Mouse (Mus musculus) midbrain, embryonic 11.5 days (tissue): Measurements from ENCODE around the gene Sdk2. TPM values are rescaled to one million over a fixed set of nuclear protein-coding genes. Genes with fewer than 3 reads are reported as not detected.
A peak's percentile ranks its signal among the peaks of the same experiment; 100 is the strongest.

Source experiments
- ATAC-seq: fragments of 200-750 bp; cut with Nextera tagmentation; 2 replicates; pipeline ENCODE4 v1.8.0; 2017; ENCODE audit warnings: moderate TSS enrichment, moderate library complexity; ENCODE audit not compliant: low FRiP score
- DNase-seq: peaks from one replicate; pipeline ENCODE4 v3.0.0; 2015; ENCODE audit warnings: low spot score; ENCODE audit errors: missing footprints
- H3K27ac ChIP-seq: fragments of 300-500 bp; sonication (generic); 2 replicates; pipeline ENCODE4 v1.5.1; 2014; ENCODE audit warnings: low read depth, low read length
- H3K27me3 ChIP-seq: fragments of 300-500 bp; sonication (generic); 2 replicates; pipeline ENCODE4 v1.6.1; 2014; ENCODE audit warnings: mild to moderate bottlenecking, low read length, moderate library complexity, mixed read lengths; ENCODE audit not compliant: control insufficient read depth, insufficient read depth
- H3K36me3 ChIP-seq: fragments of 300-500 bp; sonication (generic); 2 replicates; pipeline ENCODE4 v1.6.1; 2014; ENCODE audit warnings: mild to moderate bottlenecking, low read length, moderate library complexity, mixed read lengths; ENCODE audit not compliant: control insufficient read depth, insufficient read depth
- H3K4me1 ChIP-seq: fragments of 300-500 bp; sonication (generic); 2 replicates; pipeline ENCODE4 v1.6.1; 2014; ENCODE audit warnings: low read length; ENCODE audit not compliant: control insufficient read depth, insufficient read depth
- H3K4me2 ChIP-seq: fragments of 300-500 bp; sonication (generic); 2 replicates; pipeline ENCODE4 v1.6.1; 2014; ENCODE audit warnings: mild to moderate bottlenecking, moderate library complexity
- H3K4me3 ChIP-seq: fragments of 300-500 bp; sonication (generic); 2 replicates; pipeline ENCODE4 v1.5.1; 2014; ENCODE audit warnings: low read depth, low read length
- H3K9ac ChIP-seq: fragments of 300-500 bp; sonication (generic); 2 replicates; pipeline ENCODE4 v1.6.1; 2014; ENCODE audit warnings: low read length
- H3K9me3 ChIP-seq: fragments of 300-500 bp; sonication (generic); 2 replicates; pipeline ENCODE4 v1.6.1; 2016; ENCODE audit warnings: low read length; ENCODE audit not compliant: control insufficient read depth
- whole genome bisulfite sequencing: fragments of 180-500 bp; shearing (Covaris S2); extraction: QIAGEN DNeasy Blood & Tissue Kit; methylation state at CpG from one replicate; pipeline ENCODE4 v1.1.7; 2014; 5-methylcytosine and 5-hydroxymethylcytosine counted together
- polyA plus RNA-seq: library from polyadenylated mRNA; unstranded; fragments of >200 nt; fragmentation: Nextera tagmentation; extraction: Ambion mirVana; gene quantifications from 2 replicates; pipeline ENCODE4 v1.2.1, GENCODE M21; 2014

Sdk2 gene
- polyA plus RNA-seq, 1 experiment from 2014 or later, result 2.6 TPM

GRCm38 (mm10) chr11:113886299-113886698 lies 180.5 kb downstream of the Sdk2 start:
- Histone ChIP-seq H3K9me3 (no peaks in the 10 kb centered on the region), H3K4me3 (no peak overlapping the region), H3K36me3 (no peaks in the 10 kb centered on the region), H3K27ac (no peak overlapping the region), H3K4me2 (no peak overlapping the region), H3K4me1 (no peaks in the 10 kb centered on the region), H3K27me3 (no peaks in the 10 kb centered on the region), H3K9ac (no peak overlapping the region)
- WGBS, result 86% methylated on average over 7 of the region's 7 CpGs
- DNase-seq (no peak), ATAC-seq (no peak)

- Histone ChIP-seq H3K4me1 (no peaks in the 10 kb centered on the region), H3K9ac (no peak overlapping the region), H3K27me3 (no peaks in the 10 kb centered on the region), H3K4me2 (no peak overlapping the region), H3K4me3 (no peak overlapping the region), H3K27ac (no peak overlapping the region), H3K9me3 (no peaks in the 10 kb centered on the region), H3K36me3 (no peaks in the 10 kb centered on the region)
- DNase-seq (no peak), ATAC-seq (no peak)
- WGBS, result 82% methylated on average over 11 of the region's 11 CpGs
Observed at GRCm38 (mm10) chr11:113884962-113885361, 181.9 kb downstream of the Sdk2 start.

GRCm38 (mm10) chr11:113883031-113883430 lies 183.8 kb downstream of the Sdk2 start:
- Histone ChIP-seq H3K9ac (no peak overlapping the region), H3K4me2 (no peak overlapping the region), H3K4me3 (no peak overlapping the region), H3K4me1 (no peaks in the 10 kb centered on the region), H3K27me3 (no peaks in the 10 kb centered on the region), H3K9me3 (no peaks in the 10 kb centered on the region), H3K27ac (no peak overlapping the region), H3K36me3 (no peaks in the 10 kb centered on the region)
- WGBS, result 80% methylated on average over 8 of the region's 8 CpGs
- no peak for DNase-seq
- no peak for ATAC-seq

GRCm38 (mm10) chr11:113881864-113882263 lies 185.0 kb downstream of the Sdk2 start:
- Histone ChIP-seq H3K27me3 (no peaks in the 10 kb centered on the region), H3K36me3 (no peaks in the 10 kb centered on the region), H3K9me3 (no peaks in the 10 kb centered on the region), H3K4me3 (no peak overlapping the region), H3K27ac (no peak overlapping the region), H3K4me1 (no peaks in the 10 kb centered on the region), H3K4me2 (no peak overlapping the region), H3K9ac (no peak overlapping the region)
- ATAC-seq (no peak), DNase-seq (no peak)
- 91% methylated on average over 6 of the region's 6 CpGs for WGBS

GRCm38 (mm10) chr11:113867066-113867465 lies 199.8 kb downstream of the Sdk2 start:
- Histone ChIP-seq H3K4me2 (no peak overlapping the region), H3K4me1 (peaks cover 3% of the 10 kb centered on the region; the same call in 1 of the 2 replicates), H3K27me3 (no peaks in the 10 kb centered on the region), H3K27ac (no peak overlapping the region), H3K9me3 (no peaks in the 10 kb centered on the region), H3K36me3 (no peaks in the 10 kb centered on the region), H3K9ac (no peak overlapping the region), H3K4me3 (no peak overlapping the region)
- no peak for ATAC-seq
- no peak for DNase-seq
- WGBS, result 88% methylated on average over 8 of the region's 8 CpGs

- H3K36me3 ChIP-seq, result no peaks in the 10 kb centered on the region
- no peak overlapping the region for H3K4me2 ChIP-seq
- peak; percentile 84 for ATAC-seq
- 39% methylated on average over 8 of the region's 8 CpGs for WGBS
- H3K4me1 ChIP-seq, result peaks cover 3% of the 10 kb centered on the region; the same call in 1 of the 2 replicates
- H3K27me3 ChIP-seq, result no peaks in the 10 kb centered on the region
- H3K9me3 ChIP-seq, result no peaks in the 10 kb centered on the region
- no peak overlapping the region for H3K4me3 ChIP-seq
- H3K9ac ChIP-seq, result 0 out of 2 replicates have a peak overlapping the region, but pooled peaks have one; percentile 36
- peak; percentile 98 for DNase-seq
- no peak overlapping the region for H3K27ac ChIP-seq
Observed at GRCm38 (mm10) chr11:113865627-113866026, 201.2 kb downstream of the Sdk2 start.

- 84% methylated on average over 5 of the region's 5 CpGs for WGBS
- no peaks in the 10 kb centered on the region for H3K36me3 ChIP-seq
- no peaks in the 10 kb centered on the region for H3K27me3 ChIP-seq
Observed at GRCm38 (mm10) chr11:113863408-113863807, 203.4 kb downstream of the Sdk2 start.

GRCm38 (mm10) chr11:113855661-113856060 lies 211.2 kb downstream of the Sdk2 start:
- Histone ChIP-seq H3K9ac (no peak overlapping the region), H3K27me3 (no peaks in the 10 kb centered on the region), H3K4me3 (no peak overlapping the region), H3K36me3 (no peaks in the 10 kb centered on the region), H3K9me3 (no peaks in the 10 kb centered on the region), H3K4me2 (no peak overlapping the region), H3K27ac (no peak overlapping the region), H3K4me1 (no peaks in the 10 kb centered on the region)
- WGBS, result 83% methylated on average over 13 of the region's 13 CpGs
- ATAC-seq (no peak), DNase-seq (no peak)

More at GRCm38 (mm10) chr11:113863408-113863807, 203.4 kb downstream of the Sdk2 start:
- peak; percentile 91 for DNase-seq
- H3K4me1 ChIP-seq, result peaks cover 3% of the 10 kb centered on the region; the same call in 1 of the 2 replicates
- ATAC-seq, result no peak
- H3K4me3 ChIP-seq, result no peak overlapping the region
- no peak overlapping the region for H3K9ac ChIP-seq
- H3K27ac ChIP-seq, result no peak overlapping the region
- no peak overlapping the region for H3K4me2 ChIP-seq
- H3K9me3 ChIP-seq, result no peaks in the 10 kb centered on the region

- Histone ChIP-seq H3K4me1 (no peaks in the 10 kb centered on the region), H3K9ac (no peak overlapping the region), H3K36me3 (no peaks in the 10 kb centered on the region), H3K27ac (no peak overlapping the region), H3K27me3 (no peaks in the 10 kb centered on the region), H3K4me3 (no peak overlapping the region), H3K4me2 (no peak overlapping the region), H3K9me3 (no peaks in the 10 kb centered on the region)
- DNase-seq, result no peak
- no peak for ATAC-seq
- 93% methylated on average over 8 of the region's 8 CpGs for WGBS
Observed at GRCm38 (mm10) chr11:113851750-113852149, 215.1 kb downstream of the Sdk2 start.
